Mouse (Mus musculus) lung, embryonic 16.5 days (tissue): ENCODE measurements around the gene Klra3. TPM values are rescaled to one million over a fixed set of nuclear protein-coding genes. Genes with fewer than 3 reads are reported as not detected.
"Not testable (repeated sequence)": the region's sequence is repeated elsewhere in the genome, so short reads cannot be mapped to it uniquely, and the experiment has no call there.

ENCODE experiments used
- ATAC-seq: fragments of 200-750 bp; cut with Nextera tagmentation; 2 replicates; pipeline ENCODE4 v1.8.0; 2017; ENCODE audit warnings: low read depth, mild to moderate bottlenecking, moderate library complexity
- H3K27ac ChIP-seq: fragments of 300-500 bp; sonication (generic); 2 replicates; pipeline ENCODE4 v1.5.1; 2014; ENCODE audit warnings: mild to moderate bottlenecking, control low read depth, low read length
- H3K27me3 ChIP-seq: fragments of 300-500 bp; sonication (generic); 2 replicates; pipeline ENCODE4 v1.6.1; 2014; ENCODE audit warnings: low read depth, low read length, mixed read lengths; ENCODE audit not compliant: control insufficient read depth, insufficient read depth
- H3K36me3 ChIP-seq: fragments of 300-500 bp; sonication (generic); 2 replicates; pipeline ENCODE4 v1.6.1; 2014; ENCODE audit warnings: low read length; ENCODE audit not compliant: control insufficient read depth, insufficient read depth
- H3K4me1 ChIP-seq: fragments of 300-500 bp; sonication (generic); replicated peaks from 2 replicates; pipeline ENCODE4 v1.6.1; 2014; ENCODE audit warnings: low read length, mixed read lengths; ENCODE audit not compliant: control insufficient read depth, insufficient read depth
- H3K4me2 ChIP-seq: fragments of 300-500 bp; sonication (generic); 2 replicates; pipeline ENCODE4 v1.6.1; 2014; ENCODE audit warnings: low read depth, low read length, control low read depth
- H3K4me3 ChIP-seq: fragments of 300-500 bp; sonication (generic); 2 replicates; pipeline ENCODE4 v1.5.1; 2014; ENCODE audit warnings: mild to moderate bottlenecking, low read length, control low read depth
- H3K9ac ChIP-seq: fragments of 300-500 bp; sonication (generic); 2 replicates; pipeline ENCODE4 v1.6.1; 2014; ENCODE audit warnings: low read length, control low read depth
- H3K9me3 ChIP-seq: fragments of 300-500 bp; sonication (generic); 2 replicates; pipeline ENCODE4 v1.6.1; 2016; ENCODE audit warnings: low read length; ENCODE audit not compliant: control insufficient read depth
- WGBS: fragments of 180-500 bp; shearing (Covaris S2); extraction: QIAGEN DNeasy Blood & Tissue Kit; methylation state at CpG from one replicate; pipeline ENCODE4 v1.1.7; 2014; 5-methylcytosine and 5-hydroxymethylcytosine counted together
- polyA plus RNA-seq: library from polyadenylated mRNA; unstranded; fragments of >200 nt; fragmentation: Nextera tagmentation; extraction: Ambion mirVana; gene quantifications from 2 replicates; pipeline ENCODE4 v1.2.1, GENCODE M21; 2015

The Klra3 gene
- not detected in 2 replicates for polyA plus RNA-seq

- H3K4me2 ChIP-seq: no peak within 1 kb of the TSS
- H3K27ac ChIP-seq: no peak within 1 kb of the TSS
- no peak within 1 kb of the TSS for H3K9ac ChIP-seq
- ATAC-seq: no peak
- H3K27me3 ChIP-seq: no peaks in the 10 kb centered on the region
- no peaks in the 10 kb centered on the region for H3K36me3 ChIP-seq
- H3K4me1 ChIP-seq: no peaks in the 10 kb centered on the region
- H3K4me3 ChIP-seq: no peak within 1 kb of the TSS
- H3K9me3 ChIP-seq: no peaks in the 10 kb centered on the region
- 83% methylated on average over 8 of the region's 8 CpGs for WGBS
These were observed at the start of gene Klra3 for GRCm38 (mm10) chr6:130337411-130337810. Gene Klra3 (minus strand): TSS chr6:130337574.

DNA sequence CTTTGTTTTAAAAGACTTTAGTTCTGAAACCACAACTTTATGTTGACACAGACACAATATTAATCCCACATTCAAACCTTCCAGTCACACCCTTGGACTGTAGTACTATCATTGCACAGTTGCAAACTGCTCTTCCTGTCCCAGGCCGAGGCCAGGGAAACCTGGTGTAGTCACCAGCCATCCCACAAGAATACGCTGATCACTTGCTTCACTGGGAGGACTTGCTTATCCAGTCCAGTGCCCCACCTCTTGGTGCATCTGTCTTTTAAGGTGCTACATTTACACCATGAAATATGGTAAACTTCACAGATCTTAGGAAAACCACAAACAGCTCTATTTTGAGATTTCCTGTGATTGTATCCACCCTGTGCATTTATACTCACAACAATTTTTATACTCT is 49.4 kb upstream of the Klra3 start, which contains the start of gene Klra1:
TSS of gene Klra1 (minus strand) at position 125 of the 400 bp plus-strand sequence.
- no peaks in the 10 kb centered on the region for H3K27me3 ChIP-seq
- H3K4me3 ChIP-seq: no peak within 1 kb of the TSS
- H3K4me1 ChIP-seq: no peaks in the 10 kb centered on the region
- H3K27ac ChIP-seq: no peak within 1 kb of the TSS
- no peak for ATAC-seq
- no peak within 1 kb of the TSS for H3K4me2 ChIP-seq
- H3K36me3 ChIP-seq: no peaks in the 10 kb centered on the region
- 70% methylated on average over 2 of the region's 2 CpGs for WGBS
- H3K9ac ChIP-seq: no peak within 1 kb of the TSS
- no peaks in the 10 kb centered on the region; the same call in 1 of the 2 replicates for H3K9me3 ChIP-seq

- Histone ChIP-seq H3K27me3 (no peaks in the 10 kb centered on the region), H3K9me3 (no peaks in the 10 kb centered on the region; the same call in 1 of the 2 replicates), H3K4me1 (no peaks in the 10 kb centered on the region), H3K9ac (no peak overlapping the region), H3K4me2 (no peak overlapping the region), H3K27ac (no peak overlapping the region), H3K4me3 (no peak overlapping the region), H3K36me3 (no peaks in the 10 kb centered on the region)
- ATAC-seq: no peak
- 35% methylated on average over 1 of the region's 1 CpGs for WGBS
These were observed 48.4 kb upstream of the Klra3 start for GRCm38 (mm10) chr6:130385803-130386202.

DNA sequence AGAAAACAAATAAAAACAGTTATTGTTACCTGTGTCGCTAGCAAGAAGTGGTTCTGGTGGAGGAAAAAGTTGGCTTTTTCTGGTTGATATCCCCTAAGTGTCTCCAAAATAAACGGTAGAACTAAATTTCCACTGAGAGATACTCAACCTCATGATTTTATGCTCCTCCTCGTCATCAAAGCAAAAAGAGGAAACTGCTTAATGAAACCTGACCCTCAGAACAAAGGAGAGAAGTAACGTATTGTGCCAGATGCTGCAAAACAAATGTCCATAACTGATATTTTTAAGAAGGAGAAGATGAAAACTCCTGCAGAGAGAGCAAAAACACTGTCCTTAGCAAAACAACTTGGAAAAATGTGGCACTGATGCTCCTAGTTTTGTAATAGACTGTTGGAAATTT is 45.0 kb upstream of the Klra3 start:
- no peak overlapping the region for H3K9ac ChIP-seq
- no peaks in the 10 kb centered on the region for H3K27me3 ChIP-seq
- H3K4me2 ChIP-seq: no peak overlapping the region
- no peaks in the 10 kb centered on the region; the same call in 1 of the 2 replicates for H3K9me3 ChIP-seq
- ATAC-seq: no peak
- H3K4me1 ChIP-seq: no peaks in the 10 kb centered on the region
- WGBS: 65% methylated on average over 4 of the region's 4 CpGs
- no peak overlapping the region for H3K27ac ChIP-seq
- H3K4me3 ChIP-seq: no peak overlapping the region
- no peaks in the 10 kb centered on the region for H3K36me3 ChIP-seq

DNA sequence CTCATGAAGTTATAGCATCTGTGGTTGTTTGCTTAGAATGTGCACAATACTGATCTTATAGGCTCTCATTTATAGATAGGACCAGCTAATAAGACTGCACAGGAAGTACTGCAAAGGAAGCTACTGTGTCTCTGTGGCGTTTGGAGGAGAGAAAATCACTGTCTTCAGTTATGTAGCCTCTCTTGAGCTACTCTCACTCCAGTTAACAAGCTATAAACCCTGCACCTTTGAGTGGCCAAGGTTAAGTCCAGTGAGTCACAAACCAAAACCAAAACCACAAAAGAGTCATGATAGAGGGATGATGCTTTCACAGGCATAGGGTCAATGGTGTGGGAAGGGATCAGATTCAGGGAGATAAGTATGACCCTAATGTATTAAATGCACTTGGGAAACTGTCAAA is 8.0 kb upstream of the Klra3 start:
- H3K27me3 ChIP-seq, H3K4me2 ChIP-seq, H3K9me3 ChIP-seq, H3K9ac ChIP-seq, H3K4me3 ChIP-seq, ATAC-seq, H3K36me3 ChIP-seq, H3K4me1 ChIP-seq, H3K27ac ChIP-seq: not testable (repeated sequence)
- 12% methylated on average over 1 of the region's 1 CpGs for WGBS

DNA sequence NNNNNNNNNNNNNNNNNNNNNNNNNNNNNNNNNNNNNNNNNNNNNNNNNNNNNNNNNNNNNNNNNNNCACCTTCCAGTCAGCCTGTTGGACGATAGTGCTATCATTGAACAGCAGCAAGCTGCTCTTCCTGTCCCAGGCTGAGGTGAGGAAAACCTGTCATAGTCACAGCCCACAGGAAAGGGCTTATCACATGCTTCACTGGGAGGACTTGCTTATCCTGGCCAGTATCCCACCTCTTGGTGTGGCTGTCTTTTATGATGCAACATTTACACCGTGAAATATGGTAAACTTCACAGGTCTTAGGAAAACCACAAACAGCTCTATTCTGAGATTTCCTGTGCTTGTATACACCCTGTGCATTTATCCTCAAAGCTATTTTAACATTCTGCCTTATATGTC is 4.6 kb upstream of the Klra3 start:
- not testable (repeated sequence) for H3K9ac ChIP-seq, H3K36me3 ChIP-seq, H3K9me3 ChIP-seq, H3K4me2 ChIP-seq, ATAC-seq, H3K4me3 ChIP-seq, H3K4me1 ChIP-seq, H3K27ac ChIP-seq, H3K27me3 ChIP-seq
- WGBS: 77% methylated on average over 2 of the region's 2 CpGs

DNA sequence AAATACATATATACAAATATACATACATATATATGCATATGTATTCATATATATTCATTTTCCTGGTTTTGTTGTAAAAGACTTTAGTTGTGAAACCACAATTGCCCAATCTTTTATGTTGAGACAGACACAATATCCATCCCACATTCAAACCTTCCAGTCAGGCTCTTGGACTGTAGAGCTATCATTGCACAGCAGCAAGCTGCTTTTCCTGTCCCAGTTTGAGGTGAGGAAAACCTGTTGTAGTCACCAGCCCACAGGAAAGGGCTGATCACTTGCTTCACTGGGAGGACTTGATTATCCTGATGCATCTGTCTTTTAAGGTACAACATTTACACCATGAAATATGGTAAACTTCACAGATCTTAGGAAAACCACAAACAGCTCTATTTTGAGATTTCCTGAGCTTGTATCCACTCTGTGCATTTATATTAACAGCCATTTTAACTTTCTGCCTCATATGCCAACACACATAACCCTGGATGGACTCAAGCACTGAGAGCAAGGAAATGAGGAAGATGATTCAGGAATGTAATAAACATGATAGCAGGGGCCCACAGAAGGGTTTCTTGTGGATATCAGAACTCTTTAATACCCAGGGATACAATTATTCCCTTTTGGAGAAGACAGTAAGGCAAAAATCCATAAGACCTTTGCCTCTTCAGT is 49.3 kb downstream of the Klra3 start:
- H3K4me1 ChIP-seq: no peaks in the 10 kb centered on the region
- no peak for ATAC-seq
- no peaks in the 10 kb centered on the region for H3K36me3 ChIP-seq
- H3K9ac ChIP-seq: no peak overlapping the region
- no peak overlapping the region for H3K4me3 ChIP-seq
- no peaks in the 10 kb centered on the region for H3K9me3 ChIP-seq
- no peak overlapping the region for H3K4me2 ChIP-seq
- no peak overlapping the region for H3K27ac ChIP-seq
- no peaks in the 10 kb centered on the region for H3K27me3 ChIP-seq

GRCm38 (mm10) chr6:130281828-130282227 is 55.5 kb downstream of the Klra3 start, which contains the start of gene Klra10:
Gene Klra10 (minus strand): TSS chr6:130281928.
- H3K4me1 ChIP-seq, H3K4me2 ChIP-seq, H3K27ac ChIP-seq, H3K27me3 ChIP-seq, ATAC-seq, H3K4me3 ChIP-seq, H3K36me3 ChIP-seq, H3K9ac ChIP-seq, H3K9me3 ChIP-seq: not testable (repeated sequence)
- 60% methylated on average over 1 of the region's 1 CpGs for WGBS
